Mouse (Mus musculus): Measurements from ENCODE around the gene Creb5. TPM values are rescaled to one million over a fixed set of nuclear protein-coding genes. Genes with fewer than 3 reads are reported as not detected.
A peak's percentile ranks its signal among the peaks of the same experiment; 100 is the strongest.

The Creb5 gene
- 100 to 1,000 TPM in 24 of 26 experiments, 10 to 100 TPM in 2; 66.3 to 676 (median 308) TPM for total RNA-seq (2018; cell fraction: chromatin; rRNA removed)
- total RNA-seq (2018; cell fraction: cytosol; rRNA removed), result 10 to 100 TPM; 18.5 to 62.0 (median 35.8) TPM
- total RNA-seq (2018; cell fraction: nucleus; rRNA removed), result 100 to 1,000 TPM in 25 of 26 experiments, 10 to 100 TPM in 1; 95.4 to 557 (median 252) TPM
- polyA plus RNA-seq (2018), result 8.9 to 13.8 TPM (median 9.7 TPM) in 3 replicates

- under 1% methylated on average over 40 of the region's 45 CpGs for WGBS (ENCODE audit: missing documents)
- Histone ChIP-seq H3K36me3 (ENCODE audit: inconsistent target) (no peaks in the 10 kb centered on the region), H3K4me3 (ENCODE audit: inconsistent target) (peak within 1 kb of the TSS; percentile 43), H3K79me2 (ENCODE audit: inconsistent target) (no peaks in the 10 kb centered on the region), H3K27ac (peak within 1 kb of the TSS; percentile 32)
Observed at GRCm38 (mm10) chr6:53287038-53287561, at the start of gene Creb5. Gene Creb5, plus strand, starts transcription at chr6:53287270.

GRCm38 (mm10) chr6:53259841-53260240, 27.2 kb upstream of the Creb5 start:
- H3K79me2 ChIP-seq (ENCODE audit: inconsistent target), result no peaks in the 10 kb centered on the region
- H3K4me3 ChIP-seq (ENCODE audit: inconsistent target), result no peak overlapping the region
- H3K27ac ChIP-seq, result no peak overlapping the region
- H3K36me3 ChIP-seq (ENCODE audit: inconsistent target), result no peaks in the 10 kb centered on the region
- 91% methylated on average over 3 of the region's 3 CpGs for WGBS (ENCODE audit: missing documents)

GRCm38 (mm10) chr6:53262401-53262800, 24.7 kb upstream of the Creb5 start:
- WGBS (ENCODE audit: missing documents), result 91% methylated on average over 8 of the region's 11 CpGs
- Histone ChIP-seq H3K27ac (no peak overlapping the region), H3K79me2 (ENCODE audit: inconsistent target) (no peaks in the 10 kb centered on the region)

GRCm38 (mm10) chr6:53267036-53267435, 20.0 kb upstream of the Creb5 start:
- H3K4me3 ChIP-seq (ENCODE audit: inconsistent target), result no peak overlapping the region
- WGBS (ENCODE audit: missing documents), result 24% methylated on average over 7 of the region's 7 CpGs
- no peaks in the 10 kb centered on the region for H3K36me3 ChIP-seq (ENCODE audit: inconsistent target)
- H3K27ac ChIP-seq, result no peak overlapping the region
- no peaks in the 10 kb centered on the region for H3K79me2 ChIP-seq (ENCODE audit: inconsistent target)

More at GRCm38 (mm10) chr6:53262401-53262800, 24.7 kb upstream of the Creb5 start:
- Histone ChIP-seq H3K36me3 (ENCODE audit: inconsistent target) (no peaks in the 10 kb centered on the region), H3K4me3 (ENCODE audit: inconsistent target) (no peak overlapping the region)

GRCm38 (mm10) chr6:53267732-53268505, 19.2 kb upstream of the Creb5 start:
- Histone ChIP-seq H3K79me2 (ENCODE audit: inconsistent target) (no peaks in the 10 kb centered on the region), H3K27ac (no peak overlapping the region), H3K36me3 (ENCODE audit: inconsistent target) (no peaks in the 10 kb centered on the region), H3K4me3 (ENCODE audit: inconsistent target) (no peak overlapping the region)
- WGBS (ENCODE audit: missing documents), result 87% methylated on average over 12 of the region's 12 CpGs

- 79% methylated on average over 3 of the region's 3 CpGs for WGBS (ENCODE audit: missing documents)
- Histone ChIP-seq H3K36me3 (ENCODE audit: inconsistent target) (no peaks in the 10 kb centered on the region), H3K4me3 (ENCODE audit: inconsistent target) (no peak overlapping the region), H3K27ac (no peak overlapping the region), H3K79me2 (ENCODE audit: inconsistent target) (no peaks in the 10 kb centered on the region)
Observed at GRCm38 (mm10) chr6:53271216-53271615, 15.9 kb upstream of the Creb5 start.

- Histone ChIP-seq H3K36me3 (ENCODE audit: inconsistent target) (no peaks in the 10 kb centered on the region), H3K27ac (no peak overlapping the region), H3K4me3 (ENCODE audit: inconsistent target) (no peak overlapping the region), H3K79me2 (ENCODE audit: inconsistent target) (no peaks in the 10 kb centered on the region)
- 88% methylated on average over 4 of the region's 4 CpGs for WGBS (ENCODE audit: missing documents)
Observed at GRCm38 (mm10) chr6:53271636-53272035, 15.4 kb upstream of the Creb5 start.

- Histone ChIP-seq H3K27ac (peak overlapping the region; percentile 21), H3K79me2 (ENCODE audit: inconsistent target) (no peaks in the 10 kb centered on the region), H3K4me3 (ENCODE audit: inconsistent target) (peak overlapping the region; percentile 22), H3K36me3 (ENCODE audit: inconsistent target) (no peaks in the 10 kb centered on the region)
- 28% methylated on average over 20 of the region's 20 CpGs for WGBS (ENCODE audit: missing documents)
Observed at GRCm38 (mm10) chr6:53286389-53287037, 557 bp upstream of the Creb5 start.

- Histone ChIP-seq H3K36me3 (ENCODE audit: inconsistent target) (no peaks in the 10 kb centered on the region), H3K27ac (peak overlapping the region; percentile 32), H3K4me3 (ENCODE audit: inconsistent target) (peak overlapping the region; percentile 43), H3K79me2 (ENCODE audit: inconsistent target) (no peaks in the 10 kb centered on the region)
- WGBS (ENCODE audit: missing documents), result under 1% methylated on average over 63 of the region's 63 CpGs
Observed at GRCm38 (mm10) chr6:53287562-53288381, 702 bp downstream of the Creb5 start.

- H3K36me3 ChIP-seq (ENCODE audit: inconsistent target), result no peaks in the 10 kb centered on the region
- peak overlapping the region; percentile 15; the same call in 1 of the 2 replicates for H3K4me3 ChIP-seq (ENCODE audit: inconsistent target)
- H3K79me2 ChIP-seq (ENCODE audit: inconsistent target), result no peaks in the 10 kb centered on the region
- no peak overlapping the region for H3K27ac ChIP-seq
- WGBS (ENCODE audit: missing documents), result 5% methylated on average over 24 of the region's 24 CpGs
Observed at GRCm38 (mm10) chr6:53288584-53289558, 1.8 kb downstream of the Creb5 start.

GRCm38 (mm10) chr6:53289659-53290058, 2.6 kb downstream of the Creb5 start:
- WGBS (ENCODE audit: missing documents), result 53% methylated on average over 5 of the region's 5 CpGs
- H3K36me3 ChIP-seq (ENCODE audit: inconsistent target), result no peaks in the 10 kb centered on the region
- H3K27ac ChIP-seq, result no peak overlapping the region
- no peak overlapping the region for H3K4me3 ChIP-seq (ENCODE audit: inconsistent target)
- no peaks in the 10 kb centered on the region for H3K79me2 ChIP-seq (ENCODE audit: inconsistent target)

- no peaks in the 10 kb centered on the region for H3K36me3 ChIP-seq (ENCODE audit: inconsistent target)
- WGBS (ENCODE audit: missing documents), result 82% methylated on average over 8 of the region's 8 CpGs
- no peak overlapping the region for H3K27ac ChIP-seq
- H3K79me2 ChIP-seq (ENCODE audit: inconsistent target), result no peaks in the 10 kb centered on the region
- H3K4me3 ChIP-seq (ENCODE audit: inconsistent target), result no peak overlapping the region
Observed at GRCm38 (mm10) chr6:53290215-53290990, 3.3 kb downstream of the Creb5 start.

GRCm38 (mm10) chr6:53292931-53293330, 5.9 kb downstream of the Creb5 start:
- Histone ChIP-seq H3K36me3 (ENCODE audit: inconsistent target) (no peaks in the 10 kb centered on the region), H3K79me2 (ENCODE audit: inconsistent target) (no peaks in the 10 kb centered on the region), H3K4me3 (ENCODE audit: inconsistent target) (no peak overlapping the region), H3K27ac (no peak overlapping the region)
- WGBS (ENCODE audit: missing documents), result 100% methylated on average over 1 of the region's 1 CpGs
